Mouse (Mus musculus) stomach, postnatal 0 days (tissue): ENCODE measurements around the gene Zfp800. TPM values are rescaled to one million over a fixed set of nuclear protein-coding genes. Genes with fewer than 3 reads are reported as not detected.

Source experiments
- ATAC-seq: fragments of 200-750 bp; cut with Nextera tagmentation; 2 replicates; pipeline ENCODE4 v1.8.0; 2017; ENCODE audit not compliant: low FRiP score, low TSS enrichment
- DNase-seq: peaks from one replicate; pipeline ENCODE4 v3.0.0-alpha.2; 2016; ENCODE audit warnings: low spot score
- H3K27ac ChIP-seq: fragments of 300-500 bp; sonication (generic); replicated peaks from 2 replicates; pipeline ENCODE4 v1.5.1; 2014; ENCODE audit warnings: mild to moderate bottlenecking, control low read depth
- H3K27me3 ChIP-seq: fragments of 300-500 bp; sonication (generic); 2 replicates; pipeline ENCODE4 v1.6.1; 2014; ENCODE audit warnings: low read length; ENCODE audit not compliant: control insufficient read depth, insufficient read depth
- H3K36me3 ChIP-seq: fragments of 300-500 bp; sonication (generic); 2 replicates; pipeline ENCODE4 v1.6.1; 2014; ENCODE audit warnings: low read length, mixed read lengths; ENCODE audit not compliant: control insufficient read depth, insufficient read depth
- H3K4me1 ChIP-seq: fragments of 300-500 bp; sonication (generic); replicated peaks from 2 replicates; pipeline ENCODE4 v1.6.1; 2014; ENCODE audit warnings: antibody characterized with exemption; ENCODE audit not compliant: control insufficient read depth, insufficient read depth
- H3K4me2 ChIP-seq: fragments of 300-500 bp; sonication (generic); replicated peaks from 2 replicates; pipeline ENCODE4 v1.6.1; 2014; ENCODE audit warnings: low read depth, mild to moderate bottlenecking, control low read depth, moderate library complexity
- H3K4me3 ChIP-seq: fragments of 300-500 bp; sonication (generic); 2 replicates; pipeline ENCODE4 v1.5.1; 2014; ENCODE audit warnings: low read depth, low read length, control low read depth
- H3K9ac ChIP-seq: fragments of 300-500 bp; sonication (generic); 2 replicates; pipeline ENCODE4 v1.6.1; 2014; ENCODE audit warnings: mild to moderate bottlenecking, low read length, control low read depth, mixed read lengths
- H3K9me3 ChIP-seq: fragments of 300-500 bp; sonication (generic); 2 replicates; pipeline ENCODE4 v1.6.1; 2016; ENCODE audit warnings: low read length; ENCODE audit not compliant: control insufficient read depth
- CTCF ChIP-seq: IDR thresholded peaks from 2 replicates; pipeline ENCODE4 v1.5.1; 2016; ENCODE audit warnings: antibody characterized with exemption, low read depth, mild to moderate bottlenecking, moderate library complexity
- EP300 ChIP-seq: optimal IDR thresholded peaks from 2 replicates; pipeline ENCODE3; 2016; ENCODE audit warnings: antibody characterized with exemption
- WGBS: fragments of 180-500 bp; shearing (Covaris S2); extraction: QIAGEN DNeasy Blood & Tissue Kit; methylation state at CpG from one replicate; pipeline ENCODE4 v1.1.7; 2014; 5-methylcytosine and 5-hydroxymethylcytosine counted together
- polyA plus RNA-seq: library from polyadenylated mRNA; unstranded; fragments of >200 nt; fragmentation: Nextera tagmentation; extraction: Ambion mirVana; gene quantifications from 2 replicates; pipeline ENCODE4 v1.2.1, GENCODE M21; 2015

Gene Zfp800
- polyA plus RNA-seq, 1 experiment from 2014 or later = 18.4 TPM

DNA sequence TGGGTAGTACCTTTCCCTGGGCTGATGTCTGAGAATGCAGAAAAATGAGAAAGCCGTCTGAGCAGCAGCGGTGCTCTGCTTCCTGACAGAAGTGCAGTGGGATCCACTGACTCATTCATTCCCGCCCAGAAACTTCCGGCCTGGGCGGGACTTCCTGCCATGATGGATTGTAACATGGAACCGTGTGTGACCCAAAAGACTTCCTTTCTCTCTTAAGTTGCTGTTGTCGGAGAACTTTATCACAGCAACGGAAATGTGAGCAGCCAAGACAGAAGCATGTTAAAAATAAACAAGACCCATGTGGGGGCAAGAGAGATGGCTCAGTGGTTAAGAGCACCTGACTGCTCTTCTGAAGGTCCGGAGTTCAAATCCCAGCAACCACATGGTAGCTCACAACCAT is 12.2 kb upstream of the Zfp800 start:
- ATAC-seq (no peak), DNase-seq (no peak)
- H3K4me3 ChIP-seq = no peak overlapping the region
- H3K36me3 ChIP-seq = no peaks in the 10 kb centered on the region
- H3K27ac ChIP-seq = no peak overlapping the region
- 72% methylated on average over 9 of the region's 9 CpGs for WGBS
- H3K9me3 ChIP-seq = no peaks in the 10 kb centered on the region
- H3K4me1 ChIP-seq = no peaks in the 10 kb centered on the region
- H3K9ac ChIP-seq = no peak overlapping the region
- TF ChIP-seq EP300 = no peak
- H3K4me2 ChIP-seq = no peak overlapping the region
- H3K27me3 ChIP-seq = no peaks in the 10 kb centered on the region

DNA sequence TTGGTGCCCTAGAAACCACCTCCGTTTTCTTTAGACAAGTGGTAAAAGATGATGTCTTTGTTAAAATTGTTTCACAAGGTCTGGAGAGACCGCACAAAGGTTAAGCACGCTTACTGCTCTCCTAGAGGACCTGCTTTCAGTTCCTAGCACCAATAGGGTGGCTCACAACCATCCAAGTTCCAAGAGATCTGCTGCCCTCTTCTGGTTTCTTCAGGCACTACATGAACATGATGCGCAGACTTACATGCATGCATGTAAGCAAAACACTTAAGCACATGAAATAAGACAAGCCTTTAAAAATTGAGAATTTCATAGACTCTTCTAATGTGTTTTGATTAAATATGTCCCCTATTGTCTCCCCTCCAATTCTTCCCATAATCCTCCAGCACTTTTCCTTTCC is 2.0 kb upstream of the Zfp800 start:
- no peaks in the 10 kb centered on the region; the same call in 1 of the 2 replicates for H3K27me3 ChIP-seq
- H3K36me3 ChIP-seq = no peaks in the 10 kb centered on the region
- H3K4me1 ChIP-seq = no peaks in the 10 kb centered on the region
- no peaks in the 10 kb centered on the region for H3K9me3 ChIP-seq
- H3K27ac ChIP-seq = no peak overlapping the region
- WGBS = 88% methylated on average over 4 of the region's 4 CpGs
- no peak overlapping the region for H3K9ac ChIP-seq
- ATAC-seq (no peak), DNase-seq (no peak)
- H3K4me2 ChIP-seq = no peak overlapping the region
- no peak overlapping the region for H3K4me3 ChIP-seq
- TF ChIP-seq EP300 (no peak), CTCF (peak; percentile 43)

DNA sequence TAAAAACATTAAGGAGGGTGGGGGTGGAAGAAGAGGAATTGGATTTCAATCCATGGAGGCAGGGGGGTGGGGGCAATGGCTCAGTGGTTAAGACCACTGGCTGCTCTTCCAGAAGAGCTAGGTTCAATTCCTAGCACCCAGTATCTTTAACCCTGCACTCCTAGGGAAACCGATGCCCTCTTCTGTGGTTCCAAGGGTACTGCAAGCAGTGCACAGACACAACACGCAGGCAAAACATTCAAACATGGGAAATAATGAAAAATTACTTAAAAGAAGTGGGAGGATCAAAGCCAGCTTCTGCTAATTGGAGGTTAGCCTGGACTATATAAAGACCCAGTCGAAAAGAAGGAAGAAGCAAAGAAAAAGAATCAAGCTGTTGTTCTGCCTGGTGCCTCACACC is 921 bp upstream of the Zfp800 start:
- 81% methylated on average over 3 of the region's 3 CpGs for WGBS
- DNase-seq (no peak), ATAC-seq (no peak)
- H3K27ac ChIP-seq = no peak overlapping the region
- no peaks in the 10 kb centered on the region for H3K9me3 ChIP-seq
- TF ChIP-seq EP300 = no peak
- peak; percentile 37 for TF ChIP-seq CTCF
- no peak overlapping the region for H3K4me2 ChIP-seq
- no peaks in the 10 kb centered on the region for H3K4me1 ChIP-seq
- no peak overlapping the region for H3K9ac ChIP-seq
- H3K4me3 ChIP-seq = no peak overlapping the region
- H3K27me3 ChIP-seq = no peaks in the 10 kb centered on the region; the same call in 1 of the 2 replicates
- no peaks in the 10 kb centered on the region for H3K36me3 ChIP-seq

DNA sequence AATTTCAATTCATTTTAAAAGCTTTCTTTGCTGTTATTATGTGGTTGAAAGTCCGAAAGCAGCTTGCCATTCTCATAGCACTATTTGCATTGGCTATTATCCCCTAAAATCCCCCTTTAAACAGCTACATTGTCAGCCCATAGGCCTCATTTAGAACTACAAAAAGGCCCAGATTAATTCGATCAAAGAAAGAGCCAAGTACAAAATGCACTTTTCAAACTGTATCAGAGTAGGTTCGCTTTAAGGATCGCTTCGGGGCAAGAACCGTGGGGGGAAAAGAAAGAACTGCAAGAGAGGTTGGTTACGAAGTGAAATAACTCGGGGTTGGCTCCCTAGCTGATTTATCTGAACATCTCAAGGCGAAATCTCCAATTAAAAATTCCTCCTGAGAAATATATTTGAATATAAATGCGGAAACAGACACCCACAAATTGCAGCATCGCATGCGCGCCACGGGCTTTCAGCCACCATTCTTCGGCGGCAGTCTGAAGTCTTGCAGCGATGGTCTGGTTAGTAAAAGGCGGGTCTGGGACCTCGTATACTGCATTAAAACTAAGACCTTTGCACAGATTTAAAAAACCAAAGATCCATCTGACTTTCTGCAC is 850 bp downstream of the Zfp800 start:
- Histone ChIP-seq H3K9ac (no peak overlapping the region), H3K4me3 (peak overlapping the region; percentile 41), H3K4me2 (peak overlapping the region; percentile 82), H3K9me3 (no peaks in the 10 kb centered on the region), H3K4me1 (no peaks in the 10 kb centered on the region), H3K27ac (no peak overlapping the region), H3K27me3 (no peaks in the 10 kb centered on the region; the same call in 1 of the 2 replicates), H3K36me3 (no peaks in the 10 kb centered on the region)
- WGBS = 5% methylated on average over 19 of the region's 19 CpGs
- no peak for TF ChIP-seq CTCF
- no peak for TF ChIP-seq EP300
- no peak for ATAC-seq
- DNase-seq = no peak

GRCm38 (mm10) chr6:28396051-28396852 is 1.6 kb downstream of the Zfp800 start:
- H3K4me2 ChIP-seq = peak overlapping the region; percentile 82; the same call in 1 of the 2 replicates
- no peaks in the 10 kb centered on the region for H3K4me1 ChIP-seq
- WGBS = 41% methylated on average over 15 of the region's 15 CpGs
- H3K4me3 ChIP-seq = peak overlapping the region; percentile 41; the same call in 1 of the 2 replicates
- no peak for DNase-seq
- H3K9me3 ChIP-seq = no peaks in the 10 kb centered on the region
- no peak for ATAC-seq
- H3K9ac ChIP-seq = no peak overlapping the region
- no peaks in the 10 kb centered on the region for H3K36me3 ChIP-seq
- no peaks in the 10 kb centered on the region; the same call in 1 of the 2 replicates for H3K27me3 ChIP-seq
- no peak overlapping the region for H3K27ac ChIP-seq
- TF ChIP-seq EP300 (no peak), CTCF (no peak)

DNA sequence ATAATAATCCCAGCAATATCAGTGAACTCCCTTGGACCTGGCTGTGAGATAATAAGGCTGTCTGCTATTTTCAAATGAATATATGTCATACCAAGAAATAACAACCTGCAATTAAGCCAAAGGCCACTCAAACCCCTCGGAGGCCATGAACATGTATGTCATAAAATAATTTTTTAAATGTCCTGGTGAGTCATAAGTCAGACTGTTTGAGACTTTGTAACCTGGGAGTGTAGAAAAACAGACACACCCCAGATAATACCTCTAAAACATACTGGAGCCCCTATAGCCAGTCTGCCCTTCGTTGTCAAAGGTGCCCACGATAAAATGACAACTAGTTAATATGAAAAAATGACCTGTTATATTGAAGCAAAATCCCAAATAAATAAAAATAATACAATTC is 8.8 kb downstream of the Zfp800 start:
- 48% methylated on average over 3 of the region's 3 CpGs for WGBS
- DNase-seq (no peak), ATAC-seq (no peak)
- Histone ChIP-seq H3K4me1 (no peaks in the 10 kb centered on the region), H3K27ac (no peak overlapping the region), H3K9ac (no peak overlapping the region), H3K9me3 (no peaks in the 10 kb centered on the region), H3K27me3 (no peaks in the 10 kb centered on the region), H3K4me2 (no peak overlapping the region), H3K36me3 (no peaks in the 10 kb centered on the region), H3K4me3 (no peak overlapping the region)
- TF ChIP-seq EP300 = no peak
- TF ChIP-seq CTCF = no peak
